Mouse (Mus musculus) midbrain, embryonic 12.5 days (tissue): Measurements from ENCODE around the gene Enox1. TPM values are rescaled to one million over a fixed set of nuclear protein-coding genes. Genes with fewer than 3 reads are reported as not detected.

Experiments used
- ATAC-seq: fragments of 200-750 bp; cut with Nextera tagmentation; 2 replicates; pipeline ENCODE4 v1.8.0; 2017; ENCODE audit warnings: low read depth, moderate TSS enrichment, moderate library complexity; ENCODE audit not compliant: low FRiP score
- H3K27ac ChIP-seq: fragments of 300-500 bp; sonication (generic); replicated peaks from 2 replicates; pipeline ENCODE4 v1.5.1; 2016; ENCODE audit warnings: mild to moderate bottlenecking
- H3K27me3 ChIP-seq: fragments of 300-500 bp; sonication (generic); 2 replicates; pipeline ENCODE4 v1.6.1; 2016; ENCODE audit warnings: mild to moderate bottlenecking
- H3K36me3 ChIP-seq: fragments of 300-500 bp; sonication (generic); 2 replicates; pipeline ENCODE4 v1.6.1; 2016
- H3K4me1 ChIP-seq: fragments of 300-500 bp; sonication (generic); 2 replicates; pipeline ENCODE4 v1.6.1; 2016
- H3K4me2 ChIP-seq: fragments of 300-500 bp; sonication (generic); replicated peaks from 2 replicates; pipeline ENCODE4 v1.6.1; 2016; ENCODE audit warnings: mild to moderate bottlenecking, moderate library complexity
- H3K4me3 ChIP-seq: fragments of 300-500 bp; sonication (generic); 2 replicates; pipeline ENCODE4 v1.5.1; 2016; ENCODE audit warnings: mild to moderate bottlenecking
- H3K9ac ChIP-seq: fragments of 300-500 bp; sonication (generic); replicated peaks from 2 replicates; pipeline ENCODE4 v1.6.1; 2016; ENCODE audit warnings: mild to moderate bottlenecking, moderate library complexity
- H3K9me3 ChIP-seq: fragments of 300-500 bp; sonication (generic); 2 replicates; pipeline ENCODE4 v1.6.1; 2016; ENCODE audit warnings: mild to moderate bottlenecking
- WGBS: fragments of 180-500 bp; shearing (Covaris S2); methylation state at CpG from one replicate; pipeline ENCODE4 v1.1.7; 2016; 5-methylcytosine and 5-hydroxymethylcytosine counted together
- polyA plus RNA-seq: library from polyadenylated mRNA; unstranded; fragments of >200 nt; fragmentation: Nextera tagmentation; extraction: Ambion mirVana; gene quantifications from 2 replicates; pipeline ENCODE4 v1.2.1, GENCODE M21; 2016

Enox1 gene
- polyA plus RNA-seq, 1 experiment from 2014 or later = 35.1 TPM

- peaks cover 6% of the 10 kb centered on the region; the same call in 1 of the 2 replicates for H3K4me1 ChIP-seq
- 67% methylated on average over 6 of the region's 6 CpGs for WGBS
These were observed 264.5 kb downstream of the Enox1 start for GRCm38 (mm10) chr14:77421031-77421430.

DNA sequence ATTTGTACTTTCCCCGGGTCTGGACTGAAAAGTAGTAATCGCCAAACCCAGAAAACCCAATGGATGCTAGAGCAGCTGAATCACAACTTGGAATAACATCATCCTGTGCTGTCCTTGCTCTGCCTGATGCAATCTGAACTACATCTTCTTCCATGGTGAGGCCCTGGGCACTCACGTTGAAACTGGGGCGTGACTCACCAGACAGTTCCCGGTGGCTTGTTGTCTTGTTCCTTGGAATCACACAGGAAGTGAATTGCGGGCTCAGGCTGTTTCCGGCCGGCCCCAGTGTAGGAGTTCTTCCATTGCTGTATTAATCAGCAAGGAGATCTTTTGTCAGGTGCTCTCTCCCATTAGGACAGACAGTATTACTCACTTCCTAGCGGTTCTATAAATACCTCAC lies 266.6 kb downstream of the Enox1 start:
- no peak overlapping the region for H3K4me2 ChIP-seq
- no peaks in the 10 kb centered on the region for H3K36me3 ChIP-seq
- H3K27me3 ChIP-seq = no peaks in the 10 kb centered on the region
- H3K27ac ChIP-seq = no peak overlapping the region
- WGBS = 88% methylated on average over 9 of the region's 9 CpGs
- no peak overlapping the region for H3K9ac ChIP-seq
- no peaks in the 10 kb centered on the region for H3K9me3 ChIP-seq
- peaks cover 6% of the 10 kb centered on the region; the same call in 1 of the 2 replicates for H3K4me1 ChIP-seq
- ATAC-seq = no peak
- no peak overlapping the region for H3K4me3 ChIP-seq

More at GRCm38 (mm10) chr14:77421031-77421430, 264.5 kb downstream of the Enox1 start:
- no peak for ATAC-seq
- Histone ChIP-seq H3K27ac (0 out of 2 replicates have a peak overlapping the region, but pooled peaks have one; percentile 6), H3K4me3 (no peak overlapping the region), H3K9ac (no peak overlapping the region), H3K36me3 (no peaks in the 10 kb centered on the region), H3K27me3 (no peaks in the 10 kb centered on the region), H3K4me2 (no peak overlapping the region), H3K9me3 (no peaks in the 10 kb centered on the region)

- H3K9ac ChIP-seq = no peak overlapping the region
- no peaks in the 10 kb centered on the region for H3K36me3 ChIP-seq
- no peak overlapping the region for H3K4me3 ChIP-seq
- no peaks in the 10 kb centered on the region for H3K9me3 ChIP-seq
- no peaks in the 10 kb centered on the region for H3K4me1 ChIP-seq
- no peak overlapping the region for H3K4me2 ChIP-seq
- no peak overlapping the region for H3K27ac ChIP-seq
- H3K27me3 ChIP-seq = no peaks in the 10 kb centered on the region
- no peak for ATAC-seq
- 92% methylated on average over 5 of the region's 5 CpGs for WGBS
These were observed 282.9 kb downstream of the Enox1 start for GRCm38 (mm10) chr14:77439426-77439825.

DNA sequence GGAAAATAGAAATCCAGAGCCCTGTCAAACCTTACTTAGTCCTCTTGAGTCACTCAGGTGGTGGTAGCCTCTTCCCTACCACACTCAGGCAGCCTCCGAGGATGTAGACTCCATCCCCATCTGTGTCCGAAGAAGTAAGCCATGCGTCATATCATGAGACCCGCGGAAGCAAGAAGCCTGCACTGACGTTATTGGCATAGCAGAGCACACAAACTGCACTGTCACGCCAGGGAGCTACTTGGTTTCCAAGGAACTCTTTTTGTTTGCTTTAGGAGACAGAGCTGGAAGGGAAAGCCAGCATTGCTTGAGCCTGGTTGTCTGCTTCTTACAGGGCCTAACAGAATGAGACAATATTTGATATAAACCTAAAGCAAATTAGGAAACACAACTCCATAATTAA lies 284.2 kb downstream of the Enox1 start:
- 91% methylated on average over 7 of the region's 7 CpGs for WGBS
- Histone ChIP-seq H3K4me1 (no peaks in the 10 kb centered on the region), H3K27me3 (no peaks in the 10 kb centered on the region), H3K27ac (no peak overlapping the region), H3K9me3 (no peaks in the 10 kb centered on the region), H3K9ac (no peak overlapping the region), H3K36me3 (no peaks in the 10 kb centered on the region), H3K4me3 (no peak overlapping the region), H3K4me2 (no peak overlapping the region)
- ATAC-seq = no peak

DNA sequence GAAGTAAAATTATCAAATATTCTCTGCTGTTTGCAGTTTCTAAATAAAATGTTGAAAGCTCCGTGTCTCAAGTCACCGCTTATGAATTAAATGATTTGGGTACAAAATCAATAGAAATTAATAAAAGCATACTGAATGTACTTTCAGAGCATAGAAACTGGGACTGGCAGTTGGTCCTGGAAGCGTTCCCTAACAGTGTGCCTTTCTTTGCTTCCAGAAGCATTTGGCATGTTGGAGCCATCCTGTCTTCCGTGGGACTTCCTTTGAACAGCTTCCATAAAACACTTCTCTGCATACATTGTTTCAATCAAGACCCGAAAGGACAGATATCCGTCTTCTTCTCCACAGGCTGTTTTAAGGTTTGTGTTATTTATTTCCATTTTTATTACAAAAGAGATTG lies 285.0 kb downstream of the Enox1 start:
- H3K27ac ChIP-seq = no peak overlapping the region
- H3K9me3 ChIP-seq = no peaks in the 10 kb centered on the region
- no peak overlapping the region for H3K4me2 ChIP-seq
- H3K4me1 ChIP-seq = no peaks in the 10 kb centered on the region
- no peak overlapping the region for H3K4me3 ChIP-seq
- WGBS = 93% methylated on average over 6 of the region's 6 CpGs
- ATAC-seq = no peak
- H3K9ac ChIP-seq = no peak overlapping the region
- no peaks in the 10 kb centered on the region for H3K27me3 ChIP-seq
- H3K36me3 ChIP-seq = no peaks in the 10 kb centered on the region

DNA sequence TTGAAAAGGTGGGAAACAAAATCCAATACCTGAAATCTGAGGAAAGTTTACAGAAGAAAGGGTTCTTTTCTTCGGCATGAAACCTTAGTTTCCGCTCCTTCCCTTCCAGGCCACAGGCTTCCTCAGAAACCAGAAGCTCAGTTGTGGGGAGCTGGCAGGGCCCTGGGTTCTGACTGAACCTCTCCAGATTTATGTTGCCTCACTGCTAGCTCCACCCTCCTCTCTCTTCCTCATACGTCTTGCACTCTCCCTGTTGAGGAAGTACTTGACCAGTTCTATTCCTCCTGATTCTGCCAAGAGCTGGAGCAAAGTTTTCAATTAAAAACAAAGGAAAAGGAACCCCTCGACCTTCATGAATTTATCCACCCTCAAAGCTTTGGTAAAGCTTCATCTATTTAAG lies 291.4 kb downstream of the Enox1 start:
- Histone ChIP-seq H3K4me3 (no peak overlapping the region), H3K9me3 (no peaks in the 10 kb centered on the region), H3K27ac (no peak overlapping the region), H3K4me1 (no peaks in the 10 kb centered on the region), H3K27me3 (no peaks in the 10 kb centered on the region), H3K4me2 (no peak overlapping the region), H3K36me3 (no peaks in the 10 kb centered on the region), H3K9ac (no peak overlapping the region)
- WGBS = 81% methylated on average over 4 of the region's 4 CpGs
- ATAC-seq = no peak

DNA sequence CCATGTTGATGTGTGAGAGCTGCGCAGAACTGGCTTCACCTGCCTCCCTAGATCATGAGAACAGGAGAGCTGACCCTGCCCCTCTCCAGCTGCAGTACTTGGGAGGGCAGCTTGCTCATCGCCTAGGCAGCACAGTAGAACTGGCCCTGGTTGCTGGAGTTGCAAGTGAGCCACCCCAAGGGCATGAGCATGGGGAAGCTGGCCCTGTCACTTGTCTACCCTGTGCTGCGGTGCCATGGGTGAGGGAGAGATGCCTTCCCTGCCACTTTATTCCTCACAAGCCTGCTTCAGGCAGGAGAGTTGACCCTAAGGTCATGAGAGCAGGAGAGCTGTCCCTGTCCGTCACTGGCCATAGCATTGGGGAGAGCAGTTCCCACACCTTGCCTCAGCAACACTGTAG lies 295.4 kb downstream of the Enox1 start:
- no peaks in the 10 kb centered on the region for H3K27me3 ChIP-seq
- H3K4me2 ChIP-seq = no peak overlapping the region
- no peaks in the 10 kb centered on the region for H3K4me1 ChIP-seq
- H3K36me3 ChIP-seq = no peaks in the 10 kb centered on the region
- no peak overlapping the region for H3K4me3 ChIP-seq
- no peak overlapping the region for H3K27ac ChIP-seq
- H3K9ac ChIP-seq = no peak overlapping the region
- no peaks in the 10 kb centered on the region for H3K9me3 ChIP-seq
- WGBS = 83% methylated on average over 4 of the region's 4 CpGs
- no peak for ATAC-seq

- H3K4me1 ChIP-seq = peaks cover 4% of the 10 kb centered on the region; the same call in 1 of the 2 replicates
- no peak for ATAC-seq
- no peaks in the 10 kb centered on the region for H3K9me3 ChIP-seq
- no peak overlapping the region for H3K27ac ChIP-seq
- 93% methylated on average over 3 of the region's 3 CpGs for WGBS
- H3K27me3 ChIP-seq = no peaks in the 10 kb centered on the region
- no peaks in the 10 kb centered on the region for H3K36me3 ChIP-seq
- no peak overlapping the region for H3K4me3 ChIP-seq
- no peak overlapping the region for H3K9ac ChIP-seq
- no peak overlapping the region for H3K4me2 ChIP-seq
These were observed 299.5 kb downstream of the Enox1 start for GRCm38 (mm10) chr14:77456066-77456465.

DNA sequence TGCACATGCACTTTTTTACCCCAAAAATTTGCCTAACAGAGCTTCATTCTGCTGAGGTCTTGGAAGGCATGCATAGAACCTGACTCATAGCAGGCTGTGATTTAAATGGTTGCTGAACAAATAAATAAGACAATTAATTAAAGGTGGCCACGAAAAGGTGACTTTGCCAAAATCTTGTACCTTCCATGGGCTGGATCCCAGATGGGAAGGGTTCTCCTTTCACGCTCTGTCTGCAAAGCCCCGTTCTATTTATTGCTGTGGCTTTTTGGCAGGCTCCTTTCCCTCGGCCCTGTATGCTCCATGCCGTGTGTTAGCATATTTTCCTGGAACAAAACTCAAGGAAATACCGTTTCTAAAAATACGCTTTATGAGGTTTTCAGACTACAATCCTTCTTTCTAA lies 300.3 kb downstream of the Enox1 start:
- ATAC-seq = no peak
- WGBS = 86% methylated on average over 7 of the region's 7 CpGs
- H3K27me3 ChIP-seq = no peaks in the 10 kb centered on the region
- no peaks in the 10 kb centered on the region for H3K36me3 ChIP-seq
- peaks cover 4% of the 10 kb centered on the region; the same call in 1 of the 2 replicates for H3K4me1 ChIP-seq
- no peak overlapping the region for H3K9ac ChIP-seq
- no peak overlapping the region for H3K4me3 ChIP-seq
- no peaks in the 10 kb centered on the region for H3K9me3 ChIP-seq
- no peak overlapping the region for H3K4me2 ChIP-seq
- no peak overlapping the region for H3K27ac ChIP-seq

- H3K4me2 ChIP-seq = no peak overlapping the region
- no peak overlapping the region for H3K9ac ChIP-seq
- H3K4me3 ChIP-seq = no peak overlapping the region
- H3K36me3 ChIP-seq = no peaks in the 10 kb centered on the region
- no peak overlapping the region for H3K27ac ChIP-seq
- H3K9me3 ChIP-seq = no peaks in the 10 kb centered on the region
- H3K27me3 ChIP-seq = no peaks in the 10 kb centered on the region
- WGBS = 37% methylated on average over 9 of the region's 9 CpGs
- H3K4me1 ChIP-seq = peaks cover 4% of the 10 kb centered on the region; the same call in 1 of the 2 replicates
- no peak for ATAC-seq
These were observed 301.7 kb downstream of the Enox1 start for GRCm38 (mm10) chr14:77458217-77458616.

DNA sequence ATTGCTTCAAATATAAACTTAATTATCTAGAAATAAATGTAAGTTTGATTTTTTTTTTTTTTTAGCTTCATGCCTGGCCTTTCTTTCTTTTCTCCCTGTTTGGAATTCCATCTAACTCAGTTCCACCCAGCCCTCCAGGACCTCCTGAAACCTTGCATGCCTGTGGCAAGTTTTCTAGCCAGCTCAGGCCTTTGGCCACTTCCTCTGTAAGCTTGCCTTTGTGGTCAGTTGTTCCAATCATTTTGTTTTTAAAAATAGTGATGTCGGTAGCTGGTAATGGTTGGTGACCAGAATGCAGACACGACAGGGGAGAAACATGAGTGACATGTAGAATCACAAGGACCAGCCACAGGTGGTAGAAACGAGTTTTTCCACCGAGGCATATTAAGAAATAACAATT lies 307.4 kb downstream of the Enox1 start:
- WGBS = 75% methylated on average over 4 of the region's 4 CpGs
- H3K4me3 ChIP-seq = no peak overlapping the region
- H3K4me2 ChIP-seq = no peak overlapping the region
- no peak overlapping the region for H3K27ac ChIP-seq
- H3K27me3 ChIP-seq = no peaks in the 10 kb centered on the region
- H3K9me3 ChIP-seq = no peaks in the 10 kb centered on the region
- no peak overlapping the region for H3K9ac ChIP-seq
- H3K36me3 ChIP-seq = no peaks in the 10 kb centered on the region
- ATAC-seq = no peak
- no peaks in the 10 kb centered on the region for H3K4me1 ChIP-seq

DNA sequence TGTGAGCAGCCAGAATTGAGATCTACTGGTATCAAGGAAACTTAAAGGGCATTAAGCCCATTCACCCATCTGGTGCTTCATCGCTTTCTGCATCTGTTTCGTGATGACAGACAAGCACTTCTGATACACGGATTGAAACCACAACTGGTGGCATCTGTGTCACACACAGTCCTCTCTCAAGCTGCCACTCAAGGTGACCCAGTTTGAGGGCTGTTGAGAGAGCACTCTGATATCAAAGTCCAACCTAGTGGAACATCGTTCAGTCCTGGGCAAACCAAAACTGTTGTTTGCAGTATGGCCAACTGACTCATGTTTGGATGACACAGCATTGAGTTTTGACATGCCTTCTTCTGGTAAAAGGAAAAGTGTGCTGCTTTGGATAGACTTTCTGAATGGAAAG lies 308.2 kb downstream of the Enox1 start:
- Histone ChIP-seq H3K9ac (no peak overlapping the region), H3K27me3 (no peaks in the 10 kb centered on the region)
- 94% methylated on average over 4 of the region's 4 CpGs for WGBS

DNA sequence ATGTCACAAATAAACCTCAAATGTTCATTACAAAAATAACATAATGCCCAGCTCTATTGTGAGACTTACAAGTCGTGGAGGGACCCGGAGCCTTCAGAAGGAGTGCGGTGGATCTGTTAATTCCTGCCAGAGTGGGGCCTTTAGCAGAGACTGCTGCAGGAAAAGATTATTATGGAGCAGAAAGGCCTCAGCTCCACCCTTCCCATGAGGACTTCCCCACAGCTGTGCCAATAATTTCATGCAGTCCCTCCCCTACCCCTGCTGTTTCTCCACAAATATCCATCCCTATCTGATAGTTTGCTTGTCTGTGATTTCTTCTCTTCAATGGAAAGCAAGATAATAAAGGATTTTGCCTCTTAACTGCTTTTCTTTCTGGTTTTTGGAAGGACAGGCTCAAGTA lies 314.0 kb downstream of the Enox1 start:
- H3K27me3 ChIP-seq = no peaks in the 10 kb centered on the region
- ATAC-seq = peak; percentile 54; the same call in 1 of the 2 replicates
- WGBS = 59% methylated on average over 3 of the region's 3 CpGs
- H3K36me3 ChIP-seq = no peaks in the 10 kb centered on the region
- H3K4me2 ChIP-seq = no peak overlapping the region
- no peak overlapping the region for H3K9ac ChIP-seq
- H3K27ac ChIP-seq = peak overlapping the region; percentile 27; the same call in 1 of the 2 replicates
- H3K9me3 ChIP-seq = no peaks in the 10 kb centered on the region
- H3K4me3 ChIP-seq = no peak overlapping the region
- peaks cover 4% of the 10 kb centered on the region; the same call in 1 of the 2 replicates for H3K4me1 ChIP-seq

More for the DNA sequence above, 308.2 kb downstream of the Enox1 start:
- no peak for ATAC-seq
- H3K4me2 ChIP-seq = no peak overlapping the region
- H3K9me3 ChIP-seq = no peaks in the 10 kb centered on the region
- no peak overlapping the region for H3K4me3 ChIP-seq
- no peaks in the 10 kb centered on the region for H3K36me3 ChIP-seq
- no peaks in the 10 kb centered on the region for H3K4me1 ChIP-seq
- H3K27ac ChIP-seq = no peak overlapping the region
